In genomic region chr5:122627243-122627642, GRCm38 (mm10) we compare ENCODE assay signal across 8 mouse cellular contexts. TPM values are rescaled to one million over a fixed set of nuclear protein-coding genes. Genes with fewer than 3 reads are reported as not detected.
DNase-seq lines count a peak whose midpoint lies in the region; ATAC-seq lines count a peak whose summit lies in the region.

No protein-coding gene starts in this region.

- WGBS in hindbrain, embryonic 10.5 days = 42% methylated on average over 2 of the region's 2 CpGs
- WGBS in lung, embryonic 16.5 days = 41% methylated on average over 2 of the region's 2 CpGs

- no peak overlapping the region for H3K27ac ChIP-seq in hindbrain, embryonic 10.5 days
- H3K27ac ChIP-seq in lung, embryonic 16.5 days (ENCODE audit: low read length) = no peak overlapping the region

- H3K9ac ChIP-seq in lung, embryonic 16.5 days (ENCODE audit: low read length) = no peak overlapping the region

- no peak overlapping the region for H3K4me2 ChIP-seq in lung, embryonic 16.5 days (ENCODE audit: low read depth, low read length)

- H3K4me3 ChIP-seq in hindbrain, embryonic 10.5 days = no peak overlapping the region
- H3K4me3 ChIP-seq in lung, embryonic 16.5 days (ENCODE audit: low read length) = no peak overlapping the region

- DNase-seq in MEL-GATA-1-ER (ENCODE audit: extremely low read depth, low read depth) = peak; percentile 76
- DNase-seq in cerebellum, adult 18-20 months = peak; percentile 92 to 95
- peak; percentile 89 for DNase-seq in forelimb bud, embryonic 11.5 days (ENCODE audit: low read depth, low spot score)
- peak; percentile 86 for DNase-seq in hindbrain, embryonic 10.5 days (ENCODE audit: low spot score)
- peak; percentile 77 to 94 for DNase-seq in layer of hippocampus, adult 8-10 months (ENCODE audit: low spot score in 2 of 2)
- DNase-seq in ovary, postnatal 36 days (ENCODE audit: low spot score) = peak; percentile 85
- peak; percentile 58 to 88 for DNase-seq in thymus, postnatal 10 days (ENCODE audit: low spot score in 2 of 2)

- no peaks in the 10 kb centered on the region for H3K9me3 ChIP-seq in hindbrain, embryonic 10.5 days
- H3K9me3 ChIP-seq in lung, embryonic 16.5 days (ENCODE audit: control insufficient read depth, low read length) = no peaks in the 10 kb centered on the region

- no peaks in the 10 kb centered on the region for H3K36me3 ChIP-seq in hindbrain, embryonic 10.5 days
- H3K36me3 ChIP-seq in lung, embryonic 16.5 days (ENCODE audit: control insufficient read depth, insufficient read depth, low read length) = no peaks in the 10 kb centered on the region

- peaks cover 6% of the 10 kb centered on the region for H3K4me1 ChIP-seq in hindbrain, embryonic 10.5 days (replicated peaks)
- H3K4me1 ChIP-seq in lung, embryonic 16.5 days (replicated peaks; ENCODE audit: control insufficient read depth, insufficient read depth, low read length) = no peaks in the 10 kb centered on the region

- peak; percentile 82 for ATAC-seq in lung, embryonic 16.5 days (ENCODE audit: low read depth)

- no peaks in the 10 kb centered on the region for H3K27me3 ChIP-seq in hindbrain, embryonic 10.5 days (ENCODE audit: insufficient read depth, poor library complexity, severe bottlenecking)
- H3K27me3 ChIP-seq in lung, embryonic 16.5 days (ENCODE audit: control insufficient read depth, insufficient read depth, low read depth, low read length) = no peaks in the 10 kb centered on the region

RNA-seq across cellular contexts. Expression of gene Ift81, which starts 12.9 kb away (rescaled TPM):
- 39.6 and 45.3 TPM in 2 replicates for polyA plus RNA-seq in hindbrain, embryonic 10.5 days (2016; fragmentation: Nextera tagmentation; extraction: Ambion mirVana)
- total RNA-seq in layer of hippocampus, adult 8-10 months (2022) = 10 to 100 TPM; 40.2 to 59.2 (median 48.5) TPM
- 41.3 and 46.0 TPM in 2 replicates for polyA plus RNA-seq in lung, embryonic 16.5 days (2015; fragmentation: Nextera tagmentation; extraction: Ambion mirVana)

RNA-seq across cellular contexts. Expression of gene P2rx7, which starts 16.5 kb away (rescaled TPM):
- 0.73 and 2.1 TPM in 2 replicates for polyA plus RNA-seq in hindbrain, embryonic 10.5 days (2016; fragmentation: Nextera tagmentation; extraction: Ambion mirVana)
- total RNA-seq in layer of hippocampus, adult 8-10 months (2022) = 10 to 100 TPM; 10.3 to 16.4 (median 13.1) TPM
- polyA plus RNA-seq in lung, embryonic 16.5 days (2015; fragmentation: Nextera tagmentation; extraction: Ambion mirVana) = 4.2 TPM in 2 replicates
